Mouse (Mus musculus) liver, adult 2 months (tissue): ENCODE data around the gene Lgi2.

Experiments
- CTCF ChIP-seq: fragments of 200-500 bp; IDR thresholded peaks from 2 replicates; pipeline ENCODE4 v1.5.1; 2011; ENCODE audit warnings: low read depth, low read length, control low read depth
- POLR2A ChIP-seq: fragments of 200-500 bp; IDR thresholded peaks from 2 replicates; pipeline ENCODE4 v1.6.1; 2011; ENCODE audit warnings: low read length, control low read depth; ENCODE audit not compliant: insufficient read depth; ENCODE audit errors: extremely low read depth

DNA sequence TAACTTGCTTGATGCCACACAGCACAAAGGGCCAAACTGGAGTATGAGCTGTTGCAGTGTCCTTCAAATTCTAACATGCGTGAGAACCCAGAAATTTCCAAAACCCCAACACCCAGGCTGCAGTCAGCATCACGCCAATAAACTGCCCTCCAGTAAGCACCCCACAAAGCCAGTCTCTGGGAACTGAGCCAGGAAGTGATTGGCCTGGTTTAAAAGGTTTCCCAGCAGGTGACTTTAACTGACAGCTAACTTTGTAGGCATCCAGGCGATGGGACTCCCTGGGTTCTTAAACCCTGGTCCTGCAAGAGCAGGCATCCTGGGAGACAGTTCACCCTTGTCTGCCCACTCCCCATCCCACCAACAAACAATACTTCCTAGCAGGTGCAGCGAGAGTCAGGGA lies 44.0 kb upstream of the Lgi2 start:
- TF ChIP-seq CTCF (no peak), POLR2A (no peak)
